Mouse (Mus musculus) bone marrow, adult 2 months (tissue): Measurements from ENCODE around the gene Gadd45gip1.

ENCODE experiments used
- CTCF ChIP-seq: fragments of 200-500 bp; IDR thresholded peaks from 2 replicates; pipeline ENCODE4 v1.5.1; 2011; ENCODE audit warnings: low read length, control low read depth; ENCODE audit not compliant: control insufficient read depth, insufficient read depth
- POLR2A ChIP-seq: fragments of 200-500 bp; IDR thresholded peaks from 2 replicates; pipeline ENCODE4 v1.6.1; 2011; ENCODE audit warnings: low read depth, mild to moderate bottlenecking, control low read depth, low read length, borderline replicate concordance; ENCODE audit not compliant: control insufficient read depth

- peak; percentile 95 for TF ChIP-seq CTCF
- TF ChIP-seq POLR2A, result no peak
These were observed 7.7 kb upstream of the Gadd45gip1 start for GRCm38 (mm10) chr8:84823653-84824052.
